Mouse (Mus musculus): ENCODE results near the gene Cttn.

Cttn gene

DNA sequence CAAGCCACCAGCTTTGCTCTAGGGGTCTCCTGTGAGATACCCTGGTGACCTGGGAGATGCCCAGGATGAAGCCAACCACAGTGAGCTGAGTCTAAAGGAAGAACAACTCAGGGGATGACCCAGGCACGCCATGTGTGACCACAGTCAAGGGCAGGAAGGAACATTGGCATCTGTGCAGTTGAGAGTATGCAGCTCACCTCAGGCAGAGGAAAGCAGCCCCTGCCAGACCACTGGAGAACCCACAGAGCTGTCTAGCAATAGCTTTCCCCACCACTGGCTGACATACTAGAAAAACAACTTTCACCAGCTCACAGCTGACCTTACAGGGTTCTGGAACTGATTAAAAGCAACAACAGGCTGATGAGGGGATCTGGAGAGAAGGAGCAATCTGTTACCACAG lies 22.6 kb downstream of the Cttn start:
- no peak for DNase-seq

DNA sequence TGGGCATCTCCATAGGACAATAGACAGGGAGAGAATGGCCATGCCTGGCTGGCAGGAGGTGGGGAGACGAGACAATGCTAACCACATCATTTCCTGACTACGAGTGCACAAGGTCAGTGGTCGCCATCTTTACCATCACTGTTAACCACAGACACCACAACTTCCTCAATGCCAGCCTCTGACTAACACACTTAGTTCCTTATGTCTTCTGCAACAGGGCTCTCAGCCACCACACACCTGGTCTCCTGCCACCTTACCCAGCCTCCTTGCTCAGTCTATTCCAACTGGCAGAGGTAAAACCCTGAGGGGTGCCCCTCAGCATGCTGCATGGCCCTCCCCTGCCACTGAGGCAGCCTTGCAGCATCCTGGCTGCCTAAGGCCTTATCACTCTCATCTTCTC lies 23.7 kb downstream of the Cttn start:
- DNase-seq = no peak

DNA sequence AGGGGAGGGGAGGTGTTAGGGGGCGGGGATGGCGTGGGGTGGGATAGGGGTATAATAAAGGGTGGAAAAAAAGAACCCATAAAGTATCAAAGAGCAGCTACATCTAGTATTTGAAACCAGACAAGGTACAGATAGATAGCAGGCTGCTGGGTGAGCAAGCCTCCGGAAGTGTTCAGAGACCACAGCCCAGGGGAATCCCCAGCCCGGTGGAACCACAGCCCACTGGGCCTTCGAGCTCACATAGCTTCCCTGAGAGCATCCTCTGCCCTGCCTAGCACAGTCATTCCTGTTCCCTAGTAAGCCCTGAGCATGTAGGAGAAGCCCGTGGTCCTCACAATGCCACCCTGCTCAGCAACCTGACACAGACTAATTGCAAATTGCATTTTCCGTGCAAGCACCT lies 26.0 kb downstream of the Cttn start:
- DNase-seq = no peak

DNA sequence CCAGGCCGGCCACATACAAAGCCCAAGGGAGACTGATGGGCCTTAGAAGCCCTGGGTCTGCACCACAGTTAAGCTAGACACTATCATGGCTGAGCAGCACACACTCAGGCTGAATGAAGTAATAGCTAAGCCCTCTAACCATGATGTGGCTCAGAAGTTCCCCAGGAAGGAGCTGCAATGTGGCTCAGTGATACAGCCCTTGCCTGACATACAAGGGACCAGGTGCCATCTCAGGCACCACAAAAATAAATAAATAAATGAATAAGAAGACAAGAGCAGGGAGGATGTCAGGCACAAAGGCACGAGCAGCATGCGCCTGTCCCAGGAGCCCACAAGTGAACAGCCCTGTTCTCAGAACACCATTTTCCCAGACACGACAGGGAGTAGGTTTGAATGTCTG lies 28.8 kb downstream of the Cttn start:
- DNase-seq = no peak

DNA sequence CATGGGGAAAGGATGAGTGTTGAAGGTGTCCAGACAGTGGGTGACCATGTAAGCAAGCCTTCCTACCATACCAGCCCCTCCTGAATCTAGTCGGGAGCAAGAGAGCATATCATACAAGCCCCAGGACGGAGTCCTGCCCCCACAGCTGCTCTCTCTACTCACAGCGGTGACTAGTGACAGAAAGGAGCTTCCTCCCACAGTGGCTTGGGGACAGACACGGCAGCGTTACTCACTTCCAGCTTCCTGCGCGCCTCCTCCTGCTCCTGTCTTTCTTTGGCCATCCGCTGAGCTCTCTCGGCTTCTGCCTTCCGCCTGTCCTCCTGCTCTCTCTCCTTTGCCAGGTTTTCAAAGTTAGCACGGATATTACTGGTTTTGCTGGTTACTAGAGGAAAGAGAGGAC lies 29.3 kb downstream of the Cttn start:
- DNase-seq = no peak

DNA sequence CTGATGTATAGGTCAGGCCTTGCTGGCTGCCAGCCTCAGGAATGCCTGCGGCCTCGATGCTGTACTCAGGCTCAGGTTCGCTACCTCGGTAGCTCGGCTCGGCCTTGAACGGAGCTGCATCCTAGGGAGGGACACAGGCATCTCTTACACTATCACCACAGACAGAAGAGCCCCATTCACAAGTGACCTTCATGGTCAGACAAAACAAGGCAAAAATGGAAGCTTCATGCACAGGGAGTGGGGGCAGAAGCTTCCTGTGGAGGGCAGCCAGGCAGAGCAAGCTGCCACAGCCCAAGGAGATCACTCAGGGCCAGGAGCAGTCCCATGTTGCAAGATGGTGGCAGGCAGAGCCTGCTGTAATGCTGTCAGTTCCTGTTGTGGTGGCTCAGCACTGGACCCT lies 32.0 kb downstream of the Cttn start:
- DNase-seq = no peak

DNA sequence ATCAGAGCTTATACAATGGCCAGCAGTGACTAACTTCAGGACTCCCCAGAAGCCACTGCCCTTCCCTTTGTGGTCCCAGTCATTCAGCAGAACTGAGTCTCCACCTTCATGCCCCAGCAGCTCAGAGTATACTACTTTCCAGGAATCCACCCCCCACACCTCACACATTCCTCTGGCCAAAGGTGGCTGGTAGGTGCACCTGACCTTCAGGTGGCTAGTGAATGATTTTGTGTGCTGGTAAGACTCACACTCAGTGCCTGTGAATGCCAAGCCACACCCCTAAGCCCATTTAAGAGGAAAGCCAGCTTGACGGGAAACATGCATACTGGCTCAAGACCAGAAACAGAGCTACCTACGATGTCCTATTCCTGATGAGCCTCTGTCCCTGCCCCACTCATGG lies 37.9 kb downstream of the Cttn start:
- no peak for DNase-seq

DNA sequence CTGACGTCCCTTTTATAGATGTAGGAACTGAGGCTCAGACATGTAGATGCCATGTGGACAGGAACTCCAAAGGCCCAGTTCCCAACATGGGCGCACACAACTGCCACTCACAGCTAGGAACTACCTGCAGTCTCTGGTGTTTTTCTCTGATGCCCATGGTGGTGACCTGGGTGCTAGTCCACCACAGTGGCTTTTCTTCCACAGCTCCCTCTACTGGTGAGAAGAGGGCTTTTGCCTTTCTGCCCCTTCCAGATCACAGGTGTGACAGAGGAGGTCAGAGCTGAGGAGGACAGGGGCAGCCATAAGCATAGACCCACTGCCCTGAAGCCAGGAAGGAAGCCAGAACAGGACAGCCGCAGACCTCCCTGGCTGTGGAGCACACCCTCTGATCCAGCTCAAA lies 43.3 kb downstream of the Cttn start:
- no peak for DNase-seq

DNA sequence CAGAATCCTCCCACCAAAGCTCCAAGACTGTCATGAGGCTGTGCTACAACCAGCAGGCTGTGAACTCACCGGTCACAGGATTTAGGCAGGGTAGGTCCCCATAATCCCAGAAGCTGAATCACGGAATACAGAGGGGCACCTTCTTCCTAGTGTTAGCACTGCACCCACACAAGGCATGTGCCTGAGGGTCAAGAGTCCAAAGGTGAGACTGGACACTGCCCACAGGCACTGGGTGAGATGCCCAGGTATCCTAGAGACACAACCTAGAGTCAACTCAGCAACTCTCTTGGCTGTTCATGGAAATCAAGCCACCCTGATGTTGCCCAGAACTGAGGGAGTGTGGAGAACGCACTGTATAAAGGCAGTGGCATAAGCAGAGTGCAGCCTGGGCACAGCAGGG lies 44.2 kb downstream of the Cttn start:
- DNase-seq = no peak

DNA sequence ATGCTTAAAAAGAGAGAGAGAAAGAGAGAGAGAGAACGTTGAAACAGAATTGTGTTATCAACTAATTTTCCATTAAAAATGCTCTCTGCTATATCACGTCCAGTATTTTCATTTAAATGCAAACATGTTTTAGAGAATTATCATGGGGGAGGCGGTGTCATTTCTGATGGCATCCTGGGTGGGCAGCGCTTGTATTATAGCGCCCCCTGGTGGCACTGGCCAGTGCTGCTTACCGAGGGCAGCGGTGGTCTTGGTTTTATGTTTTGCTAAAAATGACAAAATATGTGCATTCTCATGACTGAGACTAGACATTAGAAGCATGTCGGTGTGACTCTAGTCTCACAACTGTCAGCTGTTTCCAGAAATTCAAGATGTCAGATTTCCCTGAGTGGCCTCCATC lies 44.9 kb downstream of the Cttn start:
- DNase-seq = no peak

DNA sequence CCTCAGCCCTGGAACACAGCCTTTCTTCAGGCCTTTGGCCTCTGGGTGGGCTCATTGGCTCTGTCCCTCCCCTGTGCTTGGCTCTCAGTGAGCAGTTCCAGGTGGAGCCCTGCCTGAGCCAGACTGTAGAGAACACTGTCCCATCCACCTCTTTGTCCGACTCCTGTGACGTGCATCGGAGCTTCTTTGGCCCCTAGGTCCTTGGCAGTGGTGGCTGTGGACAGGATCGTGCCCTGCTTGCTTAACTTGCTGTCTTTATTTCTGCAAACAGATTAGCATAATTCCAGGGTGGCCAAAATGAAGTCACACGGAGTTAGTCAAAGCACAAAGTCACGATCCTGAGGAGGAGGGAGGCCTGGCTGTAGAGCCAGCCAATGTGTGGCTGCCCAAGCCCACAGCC lies 49.3 kb downstream of the Cttn start:
- DNase-seq = no peak

DNA sequence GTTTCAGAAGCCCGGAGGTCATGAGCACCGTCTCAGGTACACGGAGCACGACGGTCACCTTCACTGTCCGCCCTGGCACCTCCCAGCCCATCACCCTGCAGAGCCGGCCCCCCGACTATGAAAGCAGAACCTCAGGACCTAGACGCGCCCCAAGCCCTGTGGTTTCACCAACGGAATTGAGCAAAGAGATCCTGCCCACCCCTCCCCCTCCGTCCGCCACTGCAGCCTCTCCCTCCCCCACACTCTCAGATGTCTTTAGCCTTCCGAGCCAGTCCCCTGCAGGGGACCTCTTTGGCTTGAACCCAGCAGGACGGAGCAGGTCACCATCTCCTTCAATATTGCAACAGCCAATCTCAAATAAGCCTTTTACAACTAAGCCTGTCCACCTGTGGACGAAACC lies 50.3 kb downstream of the Cttn start:
- DNase-seq = no peak

DNA sequence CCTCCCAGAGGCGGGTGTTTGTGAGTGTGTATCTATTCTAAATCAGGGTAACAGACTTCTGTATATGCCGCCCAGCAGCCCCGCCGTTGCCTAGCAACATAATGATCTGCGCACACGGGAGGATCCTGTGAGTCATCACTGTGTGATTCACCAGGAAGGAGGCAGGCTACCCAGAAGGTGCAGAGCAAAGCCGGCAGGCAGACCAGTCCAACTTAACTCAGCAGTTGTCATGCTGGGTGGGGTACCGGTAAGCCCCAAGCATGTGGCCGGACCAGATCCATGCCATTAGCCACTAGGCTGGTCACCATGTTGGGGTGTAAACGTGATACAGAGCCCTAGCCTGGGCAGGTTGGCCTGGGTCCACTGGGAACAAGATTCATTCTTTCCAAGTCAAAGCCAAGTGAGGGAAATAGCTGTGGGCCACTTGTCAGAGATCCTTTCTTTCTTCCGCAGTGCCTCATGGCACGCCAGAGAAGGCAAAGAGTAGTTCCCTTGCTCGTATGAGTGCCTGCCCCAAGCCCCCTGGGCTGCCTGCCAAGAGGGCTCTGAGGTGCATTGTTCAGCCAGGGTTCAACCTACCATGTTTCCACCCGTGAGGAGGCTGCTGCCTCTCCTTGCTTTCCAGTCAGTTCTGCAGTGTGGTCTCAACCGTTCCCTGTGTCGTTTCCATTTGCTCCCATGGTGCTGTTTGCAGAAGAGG lies 53.0 kb downstream of the Cttn start:
- peak; percentile 95 for DNase-seq

DNA sequence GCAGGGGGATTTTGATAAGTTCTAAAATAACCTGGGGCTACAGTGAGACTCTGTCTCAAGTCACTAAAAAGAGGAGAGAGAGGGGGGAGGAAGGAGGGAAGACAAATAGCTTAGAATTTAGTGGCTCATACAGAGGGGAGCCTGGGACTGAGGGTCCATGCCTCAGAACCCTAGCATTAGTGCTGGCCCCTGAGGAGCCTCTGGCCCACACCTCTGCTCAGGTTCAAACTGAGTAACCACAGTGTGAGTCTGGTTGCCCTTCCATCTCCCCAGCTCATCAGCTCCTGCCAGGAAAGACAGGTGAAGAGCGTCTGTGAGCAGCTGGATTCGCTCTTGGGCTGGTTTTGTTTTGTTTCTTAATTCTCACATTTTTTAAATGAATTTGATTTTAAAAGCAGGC lies 53.6 kb downstream of the Cttn start:
- no peak for DNase-seq

DNA sequence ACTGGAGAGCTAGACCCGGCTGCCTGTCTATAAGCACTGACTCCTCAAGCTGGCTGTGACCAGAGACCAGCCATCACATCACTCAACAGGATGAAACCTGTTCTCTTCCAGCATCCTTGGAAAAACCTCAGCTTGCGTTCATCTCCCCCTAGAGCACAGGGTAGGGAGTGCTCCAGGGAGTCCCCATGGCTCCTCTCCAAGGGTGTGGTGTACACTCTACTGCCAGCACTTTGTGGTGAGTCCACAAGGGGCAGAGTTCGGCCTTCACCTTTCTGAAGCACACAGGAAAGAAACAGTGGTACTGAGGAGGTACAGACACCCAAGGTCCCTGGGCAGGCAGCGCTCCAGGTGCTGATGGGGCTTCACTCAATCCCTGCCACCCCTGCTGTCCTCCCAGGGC lies 55.0 kb downstream of the Cttn start:
- no peak for DNase-seq

DNA sequence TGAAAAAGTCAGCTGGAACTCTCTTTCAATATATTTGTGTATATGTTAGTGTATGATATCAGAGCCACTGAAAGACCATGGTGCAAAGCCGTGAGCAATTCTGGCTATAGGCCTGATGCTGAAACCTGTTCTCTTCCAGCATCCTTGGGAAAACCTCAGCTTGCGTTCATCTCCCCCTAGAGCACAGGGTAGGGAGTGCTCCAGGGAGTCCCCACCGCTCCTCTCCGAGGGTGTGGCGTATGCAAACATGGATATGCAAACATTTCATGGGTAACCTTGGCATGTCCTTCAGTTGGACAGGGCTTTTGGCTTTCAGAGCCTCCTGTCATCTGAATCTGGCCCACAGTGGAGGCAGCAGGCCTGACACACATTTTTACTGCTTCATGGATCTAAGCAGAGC lies 56.2 kb downstream of the Cttn start:
- no peak for DNase-seq

DNA sequence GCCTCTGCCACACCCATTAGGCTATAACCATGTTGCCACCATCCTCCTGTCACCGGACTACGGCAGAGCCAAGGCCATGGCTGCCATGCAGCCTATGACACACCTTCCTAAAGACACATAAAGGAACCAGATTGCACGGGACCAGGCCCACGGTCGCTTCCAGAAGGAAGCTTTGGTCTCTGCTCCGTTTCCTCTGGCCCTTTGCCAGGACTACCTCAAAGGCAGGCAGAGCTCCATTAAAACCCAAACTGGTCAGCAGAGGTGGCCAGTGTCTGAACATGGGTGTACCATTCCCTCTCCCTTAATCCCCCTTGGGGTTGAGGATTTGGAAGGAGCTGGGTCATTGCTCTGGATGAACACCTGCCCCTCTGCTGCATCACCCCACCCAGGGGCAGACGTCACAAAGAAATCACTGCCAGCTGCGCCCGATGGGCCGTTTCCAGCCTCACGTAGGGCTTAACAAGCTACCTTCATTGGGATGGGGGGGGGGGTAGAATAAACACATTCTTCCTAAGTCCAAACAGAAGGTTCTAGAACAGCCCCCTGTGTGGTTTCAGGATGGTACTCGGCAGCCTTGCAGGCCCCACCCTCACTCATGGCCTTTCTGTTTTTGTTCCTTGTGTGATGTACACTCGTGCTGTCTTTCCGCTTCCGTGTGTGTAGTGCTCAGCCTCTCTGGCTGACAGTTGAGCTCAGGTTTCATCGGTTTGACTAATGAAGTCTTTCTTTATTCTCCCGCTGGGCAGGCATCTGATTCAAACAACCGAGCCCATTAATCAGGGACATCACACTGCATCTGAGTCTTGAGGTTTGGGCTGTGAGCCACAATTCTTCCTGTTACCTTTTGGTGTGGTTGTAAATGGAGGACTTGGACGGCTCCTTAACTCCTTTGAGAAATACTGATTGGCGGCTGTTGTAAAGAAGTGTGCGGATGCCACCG lies 58.6 kb downstream of the Cttn start:
- DNase-seq = no peak

DNA sequence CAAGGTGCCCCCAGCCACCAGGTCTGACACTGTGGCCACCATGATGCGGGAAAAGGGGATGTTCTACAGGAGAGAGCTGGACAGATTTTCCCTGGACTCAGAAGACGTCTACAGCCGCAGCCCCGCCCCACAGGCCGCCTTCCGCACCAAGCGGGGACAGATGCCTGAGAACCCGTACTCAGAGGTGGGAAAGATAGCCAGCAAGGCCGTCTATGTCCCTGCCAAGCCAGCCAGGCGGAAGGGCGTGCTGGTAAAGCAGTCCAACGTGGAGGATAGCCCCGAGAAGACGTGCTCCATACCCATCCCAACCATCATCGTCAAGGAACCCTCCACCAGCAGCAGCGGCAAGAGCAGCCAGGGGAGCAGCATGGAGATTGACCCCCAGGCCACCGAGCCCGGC lies 61.1 kb downstream of the Cttn start:
- DNase-seq = no peak

DNA sequence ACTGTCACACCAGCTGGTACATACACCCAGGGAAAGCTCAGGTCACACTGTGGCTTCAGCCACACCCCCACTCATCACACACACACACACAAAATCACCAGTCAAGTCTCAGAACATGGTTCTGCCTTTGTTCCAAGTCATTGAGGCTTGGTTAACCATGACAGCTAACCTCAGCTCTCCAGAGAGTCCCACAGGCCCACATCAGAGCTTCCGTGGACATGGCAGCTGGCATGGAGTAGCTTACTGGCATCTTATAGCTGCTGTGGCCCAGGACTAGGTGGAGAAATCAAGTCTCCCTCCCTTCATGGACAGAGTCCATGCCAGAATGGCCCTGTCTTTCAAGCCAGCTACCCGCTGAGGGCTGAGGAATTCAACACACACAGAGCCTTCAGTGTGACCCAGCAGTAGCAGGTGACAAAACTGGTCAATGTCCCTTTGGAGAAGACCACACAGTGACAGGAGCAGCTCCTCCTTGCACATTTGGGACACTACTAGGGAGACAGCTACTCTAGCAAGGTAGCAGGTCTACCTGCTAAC lies 62.3 kb downstream of the Cttn start:
- no peak for DNase-seq

DNA sequence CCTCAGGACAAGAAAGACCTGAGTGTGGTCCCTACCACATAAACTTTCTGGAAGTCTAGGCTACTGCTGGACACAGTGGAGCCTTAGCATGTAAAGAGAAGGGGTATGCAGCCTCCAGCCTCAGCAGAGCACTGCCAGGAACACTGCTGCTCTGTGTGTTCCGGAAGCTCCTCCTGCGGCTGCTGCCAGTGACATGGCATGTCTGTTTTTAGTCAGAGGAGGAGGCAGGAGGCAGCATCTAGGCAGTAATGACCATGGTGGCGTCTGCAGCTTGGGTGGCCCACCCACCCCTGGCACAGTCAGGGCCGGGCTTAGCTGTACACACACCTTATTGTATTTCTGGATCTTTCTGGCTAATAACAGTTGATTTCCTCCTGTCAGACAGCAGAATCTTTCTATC lies 63.1 kb downstream of the Cttn start:
- DNase-seq = no peak

DNA sequence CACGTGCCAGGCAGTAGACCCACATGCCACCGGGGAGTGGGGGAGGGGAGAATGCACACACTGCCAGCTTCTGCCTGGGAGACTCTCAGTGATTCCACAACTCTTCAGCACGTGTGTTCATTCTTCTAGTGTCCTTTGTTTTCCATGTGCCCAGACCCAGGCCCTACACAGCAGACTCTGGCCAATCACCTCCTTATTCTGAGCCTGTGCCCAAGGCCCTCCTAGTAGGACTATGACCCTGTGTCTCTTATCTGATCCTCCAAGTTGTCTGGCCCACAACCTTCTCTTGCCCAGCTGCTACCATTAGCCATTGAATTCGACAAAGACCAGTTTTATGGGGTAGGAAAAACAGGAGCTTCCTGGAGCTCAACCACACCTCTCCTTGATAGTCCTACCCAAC lies 68.3 kb downstream of the Cttn start:
- DNase-seq = no peak

DNA sequence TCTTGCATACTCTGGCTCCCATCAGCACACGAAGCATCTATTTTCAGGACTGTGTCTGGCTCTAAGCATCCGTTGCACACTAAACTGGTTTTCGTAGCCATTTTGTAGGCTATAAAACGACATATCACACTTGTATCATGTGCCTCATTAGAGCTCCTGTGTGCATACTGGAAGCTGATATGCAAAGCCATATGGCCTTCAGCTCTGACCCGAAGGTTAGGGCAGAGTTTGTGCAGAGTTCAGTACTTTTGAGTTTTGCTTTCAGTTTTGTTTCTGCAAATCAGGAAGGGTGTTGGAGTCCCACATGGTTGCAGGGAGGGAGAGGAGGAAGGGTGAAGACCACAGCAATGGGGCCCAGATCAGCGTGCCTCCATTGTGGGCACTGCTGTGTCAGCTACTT lies 79.1 kb downstream of the Cttn start:
- no peak for DNase-seq

DNA sequence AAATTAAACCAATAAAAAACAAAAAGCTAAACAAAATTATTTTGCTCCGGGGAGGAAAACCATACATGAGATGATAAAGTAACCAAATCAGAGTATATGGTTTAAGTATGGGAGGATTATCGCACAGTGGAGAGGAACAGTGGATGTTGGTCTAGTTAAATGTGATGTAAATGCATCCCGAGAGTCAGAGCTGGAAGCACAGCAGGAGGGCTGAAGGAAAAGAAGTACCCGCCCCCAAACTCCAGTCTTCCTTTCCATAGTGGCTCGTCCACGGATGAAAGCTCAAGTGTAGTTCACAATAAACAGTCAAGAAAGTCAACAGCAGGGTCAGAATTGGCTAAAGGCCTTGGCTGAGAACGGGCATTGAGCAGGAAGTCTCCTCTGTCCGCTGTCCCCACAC lies 80.1 kb downstream of the Cttn start:
- DNase-seq = no peak

DNA sequence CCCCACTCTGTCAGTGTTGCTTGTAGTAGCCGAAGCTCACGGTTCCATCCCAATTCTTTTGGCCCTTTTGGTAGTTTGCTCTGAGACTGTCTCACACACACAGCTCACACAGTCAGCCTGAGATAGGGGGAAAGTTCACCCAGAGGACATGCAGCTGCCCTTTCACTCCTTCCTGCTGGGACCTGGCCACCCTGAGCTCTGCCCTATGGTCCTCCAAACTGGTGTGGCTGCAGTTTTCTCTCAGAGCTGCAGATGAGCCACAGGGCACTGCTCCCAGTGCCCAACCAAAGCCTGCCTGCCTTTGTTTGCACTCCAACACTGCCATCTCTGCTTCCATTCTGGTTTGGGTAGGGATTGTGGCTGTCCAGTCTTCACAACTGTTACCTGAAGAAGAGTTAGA lies 81.1 kb downstream of the Cttn start:
- DNase-seq = no peak
